Mouse (Mus musculus) heart, adult 18-20 months (tissue): ENCODE measurements at regions not wholly inside any gene's neighbourhood (a gene's known extent, or its start where the extent isn't known, plus 50 kb on each side); places are given as distances from the start of the nearest gene placed in this dataset.

ENCODE experiments used
- DNase-seq, 2 experiments: peaks; one replicate each; pipeline ENCODE4 v3.0.0; 2021 to 2022; ENCODE audit warnings: mixed read lengths in 1 of 2

DNA sequence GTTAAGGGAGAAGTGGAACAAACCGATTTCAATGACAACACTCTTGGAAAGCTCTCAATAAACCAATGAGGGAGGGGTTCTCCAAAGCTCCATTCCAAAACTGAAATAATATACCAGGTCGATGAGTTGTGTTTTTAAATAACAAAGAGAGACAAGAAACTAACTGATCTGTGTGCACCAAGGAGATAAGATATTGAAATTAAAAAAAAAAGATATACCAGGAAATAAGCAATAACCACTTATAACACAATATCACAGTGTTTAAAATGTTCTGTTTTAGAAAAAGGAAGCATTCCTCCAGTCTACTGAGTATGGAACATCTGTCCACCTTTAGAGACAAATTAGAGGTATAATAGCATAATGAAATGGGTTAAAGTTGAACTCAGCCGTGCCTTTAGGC lies 196.3 kb upstream of the Prdm1 start:
- DNase-seq: no peak

DNA sequence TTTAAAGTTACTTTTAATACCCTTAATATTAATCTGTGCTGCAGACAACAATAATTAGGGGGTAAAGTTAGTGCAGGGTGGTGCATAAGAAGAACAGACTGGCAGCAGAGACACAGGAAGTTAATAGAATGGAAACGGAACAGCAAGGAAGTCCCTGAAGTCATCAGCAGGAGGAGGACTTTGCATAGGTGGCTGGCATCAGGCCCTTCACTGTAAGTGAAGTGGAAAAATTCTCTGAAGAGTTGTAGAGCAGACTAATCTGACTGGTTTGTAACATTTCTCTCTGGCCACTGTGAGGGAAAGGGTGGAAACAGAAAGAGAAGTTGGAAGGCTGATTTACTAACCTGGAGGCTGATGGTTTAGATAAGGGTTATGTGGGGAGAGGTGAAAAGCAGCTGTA lies 195.5 kb upstream of the Prdm1 start:
- no peak for DNase-seq

- no peak for DNase-seq
These were observed 195.0 kb upstream of the Prdm1 start for GRCm38 (mm10) chr10:44723321-44723720.

DNA sequence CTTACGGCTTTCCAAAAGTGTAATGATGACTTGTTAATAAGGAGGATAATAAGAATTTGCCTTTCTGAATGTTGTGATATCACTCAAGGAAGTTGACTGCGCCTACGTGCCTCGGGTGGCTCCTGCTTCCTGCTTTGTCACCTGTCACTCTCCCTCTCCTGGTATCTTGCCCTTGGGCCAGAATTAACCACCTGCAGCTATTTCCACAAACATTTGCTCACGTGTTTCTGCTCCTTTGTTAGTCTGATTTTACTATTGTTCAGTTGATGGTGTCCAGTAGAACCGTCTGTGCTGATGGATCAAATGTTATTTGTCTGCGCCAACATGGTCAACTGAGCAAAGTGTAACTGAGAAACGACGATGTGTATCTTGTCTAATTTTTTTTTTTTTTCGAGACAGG lies 193.4 kb upstream of the Prdm1 start:
- DNase-seq: no peak

DNA sequence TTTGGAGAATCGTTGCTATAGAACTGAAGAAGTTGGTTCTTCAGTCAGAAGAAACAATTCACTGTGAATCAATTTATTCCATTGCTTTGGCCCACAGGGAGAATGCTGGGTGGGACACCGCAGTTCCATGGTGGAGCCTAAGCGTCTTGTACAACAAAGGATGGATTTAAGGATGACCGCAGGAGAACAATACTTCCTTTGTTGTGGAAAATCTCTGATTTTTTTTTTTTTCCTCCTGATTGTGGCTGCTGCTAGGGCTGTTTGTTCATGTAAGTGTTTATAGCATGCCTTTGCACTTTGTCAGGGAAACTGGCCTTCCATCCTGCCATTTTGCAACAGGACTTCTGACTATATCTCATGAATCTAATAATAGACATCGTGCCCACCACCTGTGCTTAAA lies 188.3 kb upstream of the Prdm1 start:
- no peak for DNase-seq

- no peak for DNase-seq
These were observed 187.6 kb upstream of the Prdm1 start for GRCm38 (mm10) chr10:44715902-44716301.

DNA sequence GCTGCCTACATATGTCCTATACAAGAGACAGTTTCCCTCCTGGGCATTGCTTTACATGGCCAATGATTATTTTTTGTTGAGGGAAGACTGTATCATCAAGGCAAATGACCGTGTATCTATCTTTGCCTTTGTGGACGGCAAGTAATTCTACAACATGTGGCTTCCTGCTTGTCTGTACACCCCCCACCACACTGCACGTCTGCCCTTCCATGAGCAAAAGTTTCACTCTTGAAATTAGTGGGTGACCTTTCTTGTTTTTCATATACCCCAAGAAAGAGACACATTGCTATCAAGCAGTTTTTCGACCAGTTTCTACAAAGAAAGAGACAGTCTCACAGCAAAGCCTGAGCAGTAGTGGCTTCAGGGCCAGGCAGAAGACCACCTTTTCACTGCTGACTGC lies 180.5 kb upstream of the Prdm1 start:
- no peak for DNase-seq

DNA sequence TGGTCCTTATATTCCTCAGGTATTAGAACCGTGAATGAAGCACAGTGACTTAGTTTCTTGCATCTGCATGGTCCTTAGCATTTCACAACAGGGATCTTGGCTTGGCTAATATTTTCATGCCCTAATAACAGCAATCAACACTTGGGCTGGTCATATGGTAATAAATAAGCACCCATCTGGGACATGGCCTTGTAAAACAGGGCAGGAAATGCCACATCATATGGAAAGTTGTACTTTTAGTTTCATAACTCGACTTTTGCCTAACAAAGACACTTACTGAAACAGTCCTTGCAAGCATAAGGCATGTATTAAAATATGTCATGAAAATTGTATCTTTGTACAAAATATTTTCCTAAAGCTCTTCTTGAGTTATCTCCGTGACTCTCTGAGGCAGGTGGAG lies 175.8 kb upstream of the Prdm1 start:
- no peak for DNase-seq

DNA sequence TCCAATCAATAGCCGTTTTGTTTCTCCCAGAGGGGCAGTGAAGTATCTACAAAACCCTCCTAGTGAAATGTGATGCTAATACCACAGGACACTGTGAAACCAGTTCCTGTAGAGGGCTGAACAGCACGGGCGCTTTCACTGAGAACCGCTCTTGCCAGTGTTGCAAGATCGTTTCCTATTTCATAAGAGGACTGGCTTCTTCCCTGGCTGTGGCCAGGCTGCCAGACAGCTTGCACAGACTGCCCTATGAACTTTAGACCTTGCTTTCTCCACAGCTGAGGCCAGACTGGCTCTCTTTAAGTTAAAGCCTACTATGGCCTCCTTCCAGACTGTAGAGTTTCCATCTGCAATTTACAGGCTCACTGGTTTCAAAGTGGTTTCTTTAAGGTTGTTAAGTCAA lies 173.8 kb upstream of the Prdm1 start:
- DNase-seq: peak; percentile 8 to 61

DNA sequence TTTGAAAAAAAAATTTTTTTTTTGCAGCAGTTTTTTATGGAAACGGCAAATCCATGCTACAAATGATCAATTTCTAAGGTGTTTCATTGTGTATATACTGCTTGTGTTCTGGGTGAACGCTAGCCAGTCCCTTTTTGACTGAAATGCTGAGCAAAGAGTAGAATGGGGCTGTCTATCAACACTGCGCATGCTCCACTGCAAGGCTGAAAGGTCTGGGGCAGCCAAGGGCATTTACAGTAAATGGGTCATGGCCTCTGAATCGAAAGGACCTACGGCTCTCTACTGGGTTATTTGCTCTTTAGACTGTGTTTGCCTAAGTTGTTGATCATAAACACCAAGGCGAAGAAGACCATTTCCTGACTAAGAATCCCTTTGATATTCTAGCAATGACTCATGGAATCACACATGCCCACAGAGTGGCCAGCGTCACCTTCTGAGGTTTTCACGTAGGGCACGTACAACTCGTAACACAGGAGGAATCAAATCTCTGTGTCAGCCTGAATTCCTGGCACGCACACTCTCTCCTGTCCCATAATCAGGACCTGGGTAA lies 171.8 kb upstream of the Prdm1 start:
- DNase-seq: no peak

GRCm38 (mm10) chr10:44697966-44698365 lies 169.7 kb upstream of the Prdm1 start:
- no peak for DNase-seq

GRCm38 (mm10) chr10:44696973-44697372 lies 168.7 kb upstream of the Prdm1 start:
- DNase-seq: no peak

- DNase-seq: peak; percentile 12 to 45
These were observed 163.5 kb upstream of the Prdm1 start for GRCm38 (mm10) chr10:44691590-44692327.

- DNase-seq: no peak
These were observed 160.3 kb upstream of the Prdm1 start for GRCm38 (mm10) chr10:44688555-44688954.

DNA sequence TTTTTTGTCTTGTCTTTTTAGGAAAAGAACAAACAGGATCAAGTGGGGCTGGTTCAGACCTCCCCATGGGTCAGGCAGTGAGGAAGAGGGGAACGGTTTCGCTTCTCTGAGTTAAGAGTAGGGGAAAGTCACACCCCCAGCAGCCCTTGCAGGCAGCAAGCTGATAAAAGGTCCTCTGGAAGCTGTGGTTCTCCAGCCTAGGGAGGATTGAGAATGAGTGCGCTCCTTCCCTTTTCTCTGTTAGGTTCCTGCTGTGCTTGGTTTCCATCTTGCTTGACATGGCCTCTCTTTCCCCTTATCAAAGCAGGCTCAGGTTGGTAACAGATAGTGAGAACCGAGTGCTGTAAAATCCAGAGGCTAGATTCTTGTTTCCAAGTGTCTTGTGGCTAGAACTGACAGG lies 157.8 kb upstream of the Prdm1 start:
- DNase-seq: no peak

- DNase-seq: no peak
These were observed 156.9 kb upstream of the Prdm1 start for GRCm38 (mm10) chr10:44685215-44685614.

GRCm38 (mm10) chr10:44676506-44676905 lies 148.2 kb upstream of the Prdm1 start:
- DNase-seq: no peak

DNA sequence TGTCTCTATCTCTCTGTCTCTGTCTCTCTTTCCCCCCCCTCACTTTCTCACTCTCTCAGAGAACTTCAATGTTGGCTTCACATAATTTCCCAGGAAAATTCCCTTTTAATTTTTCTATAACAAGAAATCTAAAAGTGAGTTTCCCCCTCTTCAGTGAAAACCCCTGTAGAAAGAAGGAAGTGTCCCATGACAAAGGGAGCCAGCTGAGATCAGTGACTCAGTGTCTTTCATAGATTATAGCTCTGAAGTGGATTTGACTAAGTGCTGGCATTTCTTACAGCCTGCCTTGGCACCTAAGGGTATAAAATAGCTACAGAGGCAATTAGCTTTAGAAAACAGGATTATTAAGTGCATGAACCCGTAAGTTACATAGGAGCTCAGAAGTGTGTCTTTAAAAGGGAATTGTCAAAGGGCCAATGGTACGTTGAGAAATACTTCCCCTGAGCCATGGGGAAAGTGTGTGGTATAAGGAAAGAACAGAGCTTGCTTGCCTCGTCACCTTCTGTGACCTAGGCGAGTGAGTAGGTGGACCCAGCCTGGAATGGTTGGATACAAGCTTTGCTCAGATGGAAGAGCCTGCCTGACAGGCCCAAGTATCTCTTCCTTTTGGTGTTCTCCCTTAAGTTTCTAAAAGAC lies 137.3 kb upstream of the Prdm1 start:
- DNase-seq: no peak

- DNase-seq: no peak
These were observed 131.2 kb upstream of the Prdm1 start for GRCm38 (mm10) chr10:44659499-44659898.

DNA sequence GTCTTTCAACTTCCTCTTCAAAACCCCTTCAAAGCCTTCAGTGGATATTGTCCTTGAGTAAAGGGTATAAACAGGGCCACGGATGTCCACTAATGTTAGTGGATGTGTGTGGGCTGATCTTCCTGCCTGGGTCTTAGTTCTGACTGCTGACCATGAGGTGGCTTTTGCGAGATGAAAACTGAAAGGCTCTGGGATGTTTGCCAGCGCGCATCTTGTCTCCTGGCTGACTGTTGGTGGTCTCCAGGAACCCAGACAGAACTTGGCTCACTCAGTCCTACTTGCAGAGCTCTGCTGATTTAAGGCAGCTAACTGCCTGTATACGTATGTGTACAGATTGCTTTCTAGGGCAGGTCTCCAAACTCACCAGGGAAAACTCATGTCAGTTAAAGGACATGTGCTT lies 125.5 kb upstream of the Prdm1 start:
- no peak for DNase-seq

GRCm38 (mm10) chr10:44647021-44647420 lies 118.7 kb upstream of the Prdm1 start:
- DNase-seq: no peak

DNA sequence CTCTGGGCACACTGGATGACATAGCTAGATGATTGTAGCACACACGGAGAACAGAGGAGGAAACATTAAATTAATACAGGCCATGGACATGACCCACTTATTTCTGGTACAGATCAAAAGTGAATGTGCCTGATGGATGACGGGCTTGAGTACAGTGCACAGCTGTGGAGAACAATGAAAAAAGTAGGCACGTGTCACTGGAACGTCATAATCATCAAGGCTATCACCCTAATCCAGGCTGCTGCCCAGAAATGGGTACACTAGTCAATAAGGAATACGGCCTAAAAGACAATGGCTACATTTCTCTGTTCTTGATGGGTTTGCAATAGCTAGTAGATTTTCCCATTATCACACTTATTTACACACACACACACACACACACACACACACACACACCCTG lies 118.3 kb upstream of the Prdm1 start:
- no peak for DNase-seq

GRCm38 (mm10) chr10:44641616-44642015 lies 113.3 kb upstream of the Prdm1 start:
- DNase-seq: no peak

GRCm38 (mm10) chr10:44640620-44641019 lies 112.3 kb upstream of the Prdm1 start:
- DNase-seq: no peak
